Mouse (Mus musculus) MEL (cell line): ENCODE measurements around the gene Rnf5. TPM values are rescaled to one million over a fixed set of nuclear protein-coding genes. Genes with fewer than 3 reads are reported as not detected.

Experiments
- DNase-seq: peaks from one replicate; pipeline ENCODE4 v3.0.0; 2011; ENCODE audit warnings: low read depth, low spot score
- H3K27ac ChIP-seq: 2 replicates; pipeline ENCODE4 v1.5.1; 2012; ENCODE audit warnings: low read depth, mild to moderate bottlenecking, control low read depth, low read length, moderate library complexity; ENCODE audit not compliant: control insufficient read depth
- H3K27me3 ChIP-seq, 2 experiments: fragments of 150-350 bp in 1 of 2; sonication (generic) in 1 of 2; 2 replicates each; pipeline ENCODE4 v1.6.1; 2012; ENCODE audit warnings: low read length in 2 of 2, mild to moderate bottlenecking in 2 of 2, improper control_type of control experiment in 1 of 2, moderate library complexity in 1 of 2; ENCODE audit not compliant: insufficient read depth in 2 of 2, control insufficient read depth in 1 of 2
- H3K36me3 ChIP-seq, 2 experiments: 2 replicates each; pipeline ENCODE4 v1.6.1; 2012 to 2014; ENCODE audit warnings: low read length in 2 of 2, improper control_type of control experiment in 1 of 2, inconsistent platforms in 1 of 2, mild to moderate bottlenecking in 1 of 2; ENCODE audit not compliant: insufficient read depth in 2 of 2, control insufficient read depth in 1 of 2
- H3K4me1 ChIP-seq, 2 experiments: fragments of 150-350 bp in 1 of 2; sonication (generic) in 1 of 2; 2 replicates each; pipeline ENCODE4 v1.6.1; 2012; ENCODE audit warnings: low read length in 2 of 2, improper control_type of control experiment in 1 of 2, mild to moderate bottlenecking in 1 of 2; ENCODE audit not compliant: insufficient read depth in 2 of 2, control insufficient read depth in 1 of 2
- H3K4me3 ChIP-seq, 2 experiments: fragments of 150-350 bp in 1 of 2; sonication (generic) in 1 of 2; 2 replicates each; pipeline ENCODE4 v1.5.1; 2012; ENCODE audit warnings: low read depth in 2 of 2, low read length in 2 of 2, mild to moderate bottlenecking in 2 of 2, moderate library complexity in 2 of 2, control low read depth in 1 of 2, improper control_type of control experiment in 1 of 2; ENCODE audit not compliant: control insufficient read depth in 1 of 2, insufficient read depth in 1 of 2
- H3K79me2 ChIP-seq: 2 replicates; pipeline ENCODE4 v1.6.1; 2012; ENCODE audit warnings: mild to moderate bottlenecking, low read length, moderate library complexity; ENCODE audit not compliant: control insufficient read depth, poor library complexity, insufficient read depth
- H3K9ac ChIP-seq: 2 replicates; pipeline ENCODE4 v1.6.1; 2012; ENCODE audit warnings: low read depth, mild to moderate bottlenecking, control low read depth, low read length, moderate library complexity; ENCODE audit not compliant: control insufficient read depth, poor library complexity, severe bottlenecking
- H3K9me3 ChIP-seq: fragments of 150-350 bp; sonication (generic); replicated peaks from 2 replicates; pipeline ENCODE4 v1.6.1; 2012; ENCODE audit warnings: mild to moderate bottlenecking, low read length, improper control_type of control experiment, moderate library complexity; ENCODE audit not compliant: insufficient read depth
- BHLHE40 ChIP-seq: IDR thresholded peaks from 2 replicates; pipeline ENCODE4 v1.6.1; 2012; ENCODE audit warnings: low read depth, mild to moderate bottlenecking, inconsistent platforms, low read length, improper control_type of control experiment, borderline replicate concordance
- ELF1 ChIP-seq: IDR thresholded peaks from 2 replicates; pipeline ENCODE4 v1.6.1; 2014; ENCODE audit warnings: low read depth, mild to moderate bottlenecking, inconsistent platforms, low read length, improper control_type of control experiment, moderate library complexity
- GABPA ChIP-seq: IDR thresholded peaks from 2 replicates; pipeline ENCODE4 v1.6.1; 2012; ENCODE audit warnings: low read depth, mild to moderate bottlenecking, inconsistent platforms, low read length, improper control_type of control experiment, moderate library complexity
- GATA1 ChIP-seq: IDR thresholded peaks from 2 replicates; pipeline ENCODE4 v1.6.1; 2011; ENCODE audit warnings: low read depth, low read length, improper control_type of control experiment
- HCFC1 ChIP-seq: IDR thresholded peaks from 2 replicates; pipeline ENCODE4 v1.6.1; 2012; ENCODE audit warnings: low read depth, mild to moderate bottlenecking, inconsistent platforms, low read length, improper control_type of control experiment, moderate library complexity
- MAZ ChIP-seq: IDR thresholded peaks from 2 replicates; pipeline ENCODE4 v1.6.1; 2012; ENCODE audit warnings: low read depth, mild to moderate bottlenecking, inconsistent platforms, low read length, improper control_type of control experiment
- MYC ChIP-seq: IDR thresholded peaks from 2 replicates; pipeline ENCODE4 v1.6.1; 2011; ENCODE audit warnings: low read depth, mild to moderate bottlenecking, low read length, improper control_type of control experiment, moderate library complexity
- NELFE ChIP-seq: IDR thresholded peaks from 2 replicates; pipeline ENCODE4 v1.6.1; 2011; ENCODE audit warnings: low read depth, low read length, improper control_type of control experiment
- POLR2AphosphoS5 ChIP-seq: IDR thresholded peaks from 2 replicates; pipeline ENCODE4 v1.6.1; 2012; ENCODE audit warnings: low read depth, borderline replicate concordance, mild to moderate bottlenecking, inconsistent platforms, low read length, moderate library complexity, mixed read lengths
- RCOR1 ChIP-seq: IDR thresholded peaks from 2 replicates; pipeline ENCODE4 v1.6.1; 2012; ENCODE audit warnings: low read depth, mild to moderate bottlenecking, inconsistent platforms, low read length, improper control_type of control experiment
- SIN3A ChIP-seq: IDR thresholded peaks from 2 replicates; pipeline ENCODE4 v1.6.1; 2012; ENCODE audit warnings: low read length, improper control_type of control experiment, inconsistent platforms
- SMC3 ChIP-seq: IDR thresholded peaks from 2 replicates; pipeline ENCODE4 v1.6.1; 2011; ENCODE audit warnings: low read depth, low read length, improper control_type of control experiment
- TBP ChIP-seq: IDR thresholded peaks from 2 replicates; pipeline ENCODE4 v1.8.0; 2011; ENCODE audit warnings: low read depth, low read length, improper control_type of control experiment
- USF2 ChIP-seq, 2 experiments: IDR thresholded peaks; 2 replicates each; pipeline ENCODE4 v1.6.1; 2011 to 2012; ENCODE audit warnings: improper control_type of control experiment in 2 of 2, low read length in 2 of 2, borderline replicate concordance in 1 of 2, inconsistent platforms in 1 of 2, low read depth in 1 of 2, mild to moderate bottlenecking in 1 of 2; ENCODE audit not compliant: insufficient read depth in 1 of 2
- ZC3H11A ChIP-seq: IDR thresholded peaks from 2 replicates; pipeline ENCODE4 v1.6.1; 2012; ENCODE audit warnings: low read depth, mild to moderate bottlenecking, inconsistent platforms, low read length, improper control_type of control experiment
- ZKSCAN1 ChIP-seq: IDR thresholded peaks from 2 replicates; pipeline ENCODE4 v1.6.1; 2012; ENCODE audit warnings: low read depth, mild to moderate bottlenecking, inconsistent platforms, low read length, improper control_type of control experiment, moderate library complexity
- polyA plus RNA-seq, 2 experiments: library from polyadenylated mRNA; stranded (reverse) in 1 of 2; unstranded in 1 of 2; fragments of >175 nt in 1 of 2; fragments of >200 nt in 1 of 2; gene quantifications; 2 replicates each; pipeline versions ENCODE4 v1.2.1 to v1.2.4; 2012; ENCODE audit warnings: low replicate concordance in 2 of 2, low read depth in 1 of 2; ENCODE audit not compliant: insufficient read length in 2 of 2, insufficient read depth in 1 of 2, missing spikeins in 1 of 2
- total RNA-seq: library from RNA; depleted of rRNA; stranded (reverse); fragments of 300-350 nt; gene quantifications from 2 replicates; pipeline ENCODE4 v1.2.3, GENCODE M21; 2012

Rnf5 gene
- total and polyA plus RNA-seq, 3 experiments: 24.8 to 85.1 TPM; not detected in 1

GRCm38 (mm10) chr17:34646906-34647787 is 43.7 kb upstream of the Rnf5 start, which contains the start of gene Atf6b (continued):
- TF ChIP-seq MAZ (peak; percentile 37; the same call in 1 of the 2 replicates), ZC3H11A (no peak), MYC (peak; percentile 69), ZKSCAN1 (no peak), GABPA (no peak), BHLHE40 (no peak), HCFC1 (peak; percentile 97), USF2 (IDR thresholded peaks at IDR 0.05; ENCODE audit: borderline replicate concordance in 1 of 2, insufficient read depth in 1 of 2, low read depth in 1 of 2, low read length in 2 of 2) (peak; percentile 79 to 86), POLR2AphosphoS5 (no peak), GATA1 (no peak), SIN3A (peak; percentile 85), NELFE (peak; percentile 54), RCOR1 (no peak)

GRCm38 (mm10) chr17:34645831-34646511 is 42.5 kb upstream of the Rnf5 start:
- Histone ChIP-seq H3K9ac (peak overlapping the region; percentile 81), H3K4me1 (peaks cover 0 to 20% of the 10 kb centered on the region in 2 experiments; a peak in 3 of 4 replicates)

More at GRCm38 (mm10) chr17:34645831-34646511, 42.5 kb upstream of the Rnf5 start:
- Histone ChIP-seq H3K9me3 (no peaks in the 10 kb centered on the region), H3K27me3 (no peaks in the 10 kb centered on the region), H3K27ac (peak overlapping the region; percentile 52), H3K36me3 (peaks cover 0 to 12% of the 10 kb centered on the region in 2 experiments; a peak in 2 of 4 replicates), H3K79me2 (peaks cover 15% of the 10 kb centered on the region), H3K4me3 (peak overlapping the region; percentile 63 to 67)
- TF ChIP-seq ELF1: 0 out of 2 replicates have a peak, but pooled peaks have one; percentile 9
- 0 out of 2 replicates have a peak, but pooled peaks have one; percentile 23 for TF ChIP-seq TBP
- TF ChIP-seq SMC3: no peak
- peak; percentile 67 for DNase-seq
